In the genomic region with DNA sequence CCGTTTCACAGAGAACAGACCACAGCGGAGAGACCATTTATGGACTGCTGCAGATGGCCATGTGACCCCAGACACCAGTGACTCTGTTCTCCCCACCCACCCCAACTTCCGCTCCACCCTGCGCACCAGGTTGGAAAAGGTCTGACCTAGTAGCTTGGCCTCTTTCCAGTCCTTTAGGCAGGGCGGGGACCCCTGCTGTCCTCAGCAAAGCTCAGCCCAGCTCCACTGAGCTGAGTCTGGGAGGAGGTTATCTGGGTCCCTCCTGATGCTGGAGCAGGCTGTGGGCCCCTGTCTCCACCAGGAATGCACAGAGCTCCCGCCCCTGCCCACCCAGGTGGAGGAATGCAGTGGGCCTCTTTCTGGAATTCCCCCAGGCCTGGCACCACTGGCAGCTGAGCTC, we compare ENCODE assay signal across 13 mouse cellular contexts. TPM values are rescaled to one million over a fixed set of nuclear protein-coding genes. Genes with fewer than 3 reads are reported as not detected.
DNase-seq lines count a peak whose midpoint lies in the region; ATAC-seq and TF ChIP-seq lines count a peak whose summit lies in the region.
"Had no signal": no experiment of that assay in that cellular context is flagged by ENCODE, and none has a peak within 500 bp of the region (broad histone marks: within the 10 kb centered on the region; RNA-seq: fewer than 3 reads in every experiment).

No protein-coding gene starts in this region.

- no peaks in the 10 kb centered on the region for H3K36me3 ChIP-seq in heart, embryonic 10.5 days
- H3K36me3 ChIP-seq in ES-E14 (ENCODE audit: control insufficient read depth, insufficient read depth, low read length, poor library complexity, severe bottlenecking) = no peaks in the 10 kb centered on the region
- H3K36me3 ChIP-seq in intestine, embryonic 15.5 days = no peaks in the 10 kb centered on the region
- H3K36me3 ChIP-seq in lung, embryonic 14.5 days (ENCODE audit: insufficient read depth) = no peaks in the 10 kb centered on the region

- H3K4me2 ChIP-seq in intestine, embryonic 15.5 days (replicated peaks) = peak overlapping the region; percentile 34; the same call in 1 of the 2 replicates
- peak overlapping the region; percentile 27; the same call in 1 of the 2 replicates for H3K4me2 ChIP-seq in lung, embryonic 14.5 days

- no peaks in the 10 kb centered on the region for H3K9me3 ChIP-seq in heart, embryonic 10.5 days
- H3K9me3 ChIP-seq in ES-E14 (ENCODE audit: control insufficient read depth, insufficient read depth, low read depth, low read length) = no peaks in the 10 kb centered on the region
- no peaks in the 10 kb centered on the region for H3K9me3 ChIP-seq in intestine, embryonic 15.5 days
- H3K9me3 ChIP-seq in lung, embryonic 14.5 days (ENCODE audit: low read depth, low read length) = no peaks in the 10 kb centered on the region

- no peak for DNase-seq in heart, embryonic 10.5 days (ENCODE audit: low spot score)
- DNase-seq in heart, postnatal 10 days = no peak
- no peak for DNase-seq in ES-E14 (ENCODE audit: low read depth, low spot score)
- DNase-seq in lung, embryonic 14.5 days = peak; percentile 67
- DNase-seq in c-Kit-positive CD71-positive TER-119-positive erythroid progenitor cells, embryonic 14.5 days (ENCODE audit: low spot score) = no peak
- DNase-seq in cerebellum, adult 9-10 months = no peak
- no peak for DNase-seq in cerebellum, postnatal 25 days
- DNase-seq: adrenal gland, adult 2 months; cerebellum, postnatal 36 days had no signal

- peak overlapping the region; percentile 16; the same call in 1 of the 2 replicates for H3K4me3 ChIP-seq in heart, embryonic 10.5 days
- H3K4me3 ChIP-seq in ES-E14 (ENCODE audit: insufficient read depth in 1 of 2, low read depth in 1 of 2, low read length in 2 of 2, poor library complexity in 1 of 2, severe bottlenecking in 1 of 2) = peak overlapping the region; percentile 50 to 55
- no peak overlapping the region for H3K4me3 ChIP-seq in intestine, embryonic 15.5 days (replicated peaks)
- no peak overlapping the region for H3K4me3 ChIP-seq in lung, embryonic 14.5 days (ENCODE audit: low read depth, low read length)

- no peak for TF ChIP-seq CTCF in lung, embryonic 14.5 days (IDR thresholded peaks at IDR 0.05; ENCODE audit: low read depth)

- peaks cover 67% of the 10 kb centered on the region for H3K4me1 ChIP-seq in heart, embryonic 10.5 days
- peaks cover 12 to 43% of the 10 kb centered on the region in 2 experiments for H3K4me1 ChIP-seq in ES-E14 (ENCODE audit: control insufficient read depth in 2 of 2, insufficient read depth in 2 of 2, low read length in 2 of 2, poor library complexity in 1 of 2)
- H3K4me1 ChIP-seq in intestine, embryonic 15.5 days (replicated peaks) = peaks cover 25% of the 10 kb centered on the region
- H3K4me1 ChIP-seq in lung, embryonic 14.5 days (ENCODE audit: insufficient read depth) = peaks cover 35% of the 10 kb centered on the region

- no peaks in the 10 kb centered on the region for H3K27me3 ChIP-seq in heart, embryonic 10.5 days (ENCODE audit: insufficient read depth, poor library complexity, severe bottlenecking)
- no peaks in the 10 kb centered on the region for H3K27me3 ChIP-seq in intestine, embryonic 15.5 days (replicated peaks)
- no peaks in the 10 kb centered on the region for H3K27me3 ChIP-seq in lung, embryonic 14.5 days (ENCODE audit: insufficient read depth, low read length)

- peak overlapping the region; percentile 85 for H3K27ac ChIP-seq in heart, embryonic 10.5 days
- peak overlapping the region; percentile 94 for H3K27ac ChIP-seq in ES-E14 (ENCODE audit: insufficient read depth, low read depth, low read length, poor library complexity, severe bottlenecking)
- peak overlapping the region; percentile 79 for H3K27ac ChIP-seq in intestine, embryonic 15.5 days
- peak overlapping the region; percentile 93 for H3K27ac ChIP-seq in lung, embryonic 14.5 days (ENCODE audit: low read depth)

- ATAC-seq in intestine, embryonic 15.5 days = peak; percentile 70
- peak; percentile 76 for ATAC-seq in lung, embryonic 14.5 days (ENCODE audit: insufficient read depth)

- H3K9ac ChIP-seq in ES-E14 (ENCODE audit: insufficient read depth, low read depth, low read length, poor library complexity, severe bottlenecking) = peak overlapping the region; percentile 75
- H3K9ac ChIP-seq in intestine, embryonic 15.5 days = no peak overlapping the region
- H3K9ac ChIP-seq in lung, embryonic 14.5 days = no peak overlapping the region

- 46% methylated on average over 6 of the region's 6 CpGs for WGBS in heart, embryonic 10.5 days
- WGBS in intestine, embryonic 15.5 days = 42% methylated on average over 6 of the region's 6 CpGs
- WGBS in lung, embryonic 14.5 days = 29% methylated on average over 6 of the region's 6 CpGs

- intact Hi-C loops in heart, postnatal 10 days (cut with DNase I) = no loop called here

- in situ Hi-C loops in ES-E14 (cut with MboI; ENCODE audit: low sequenced_read_pairs in 2 of 2, unreplicated experiment in 2 of 2) = no loop called here

TF ChIP-seq in ES-E14, 5 proteins besides CTCF, POLR2A, EP300 and RAD21:
- TF ChIP-seq HCFC1 (IDR thresholded peaks at IDR 0.05; ENCODE audit: borderline replicate concordance, insufficient read depth, low read length) (no peak), CHD2 (IDR thresholded peaks at IDR 0.05; ENCODE audit: low read depth, low read length) (no peak), ZNF384 (IDR thresholded peaks at IDR 0.05; ENCODE audit: low read depth, low read length) (no peak), ZC3H11A (IDR thresholded peaks at IDR 0.05; ENCODE audit: borderline replicate concordance, low read depth, low read length) (no peak), MAFK (IDR thresholded peaks at IDR 0.05; ENCODE audit: insufficient read depth, low read depth, low read length) (no peak)

RNA-seq across cellular contexts. Expression of a gene that starts 9.3 kb away (rescaled TPM):
- 23.6 and 30.8 TPM in 2 replicates for polyA plus RNA-seq in heart, embryonic 10.5 days (2016; fragmentation: Nextera tagmentation; extraction: Ambion mirVana)
- 10 to 100 TPM; 44.6 to 46.5 TPM for total RNA-seq in heart, postnatal 10 days (2021)
- 291 and 497 TPM in 2 replicates for total RNA-seq in ES-E14 (2012; rRNA removed)
- polyA plus RNA-seq in intestine, embryonic 15.5 days (2015; fragmentation: Nextera tagmentation; extraction: Ambion mirVana) = 30.9 and 37.8 TPM in 2 replicates
- polyA plus RNA-seq in lung, embryonic 14.5 days (2014; fragmentation: Nextera tagmentation; extraction: Ambion mirVana) = 95.0 and 95.1 TPM in 2 replicates

RNA-seq across cellular contexts. Expression of a gene that starts 22.2 kb away (rescaled TPM):
- polyA plus RNA-seq in heart, embryonic 10.5 days (2016; fragmentation: Nextera tagmentation; extraction: Ambion mirVana) = 332 and 360 TPM in 2 replicates
- 100 to 1,000 TPM; 575 to 597 TPM for total RNA-seq in heart, postnatal 10 days (2021)
- 4,130 and 4,285 TPM in 2 replicates for total RNA-seq in ES-E14 (2012; rRNA removed)
- 577 and 672 TPM in 2 replicates for polyA plus RNA-seq in intestine, embryonic 15.5 days (2015; fragmentation: Nextera tagmentation; extraction: Ambion mirVana)
- 630 and 724 TPM in 2 replicates for polyA plus RNA-seq in lung, embryonic 14.5 days (2014; fragmentation: Nextera tagmentation; extraction: Ambion mirVana)

RNA-seq across cellular contexts. Expression of a gene that starts 38.3 kb away (rescaled TPM):
- 12.4 and 13.1 TPM in 2 replicates for polyA plus RNA-seq in heart, embryonic 10.5 days (2016; fragmentation: Nextera tagmentation; extraction: Ambion mirVana)
- 10 to 100 TPM; 16.5 to 16.7 TPM for total RNA-seq in heart, postnatal 10 days (2021)
- total RNA-seq in ES-E14 (2012; rRNA removed) = 13.4 and 15.5 TPM in 2 replicates
- polyA plus RNA-seq in intestine, embryonic 15.5 days (2015; fragmentation: Nextera tagmentation; extraction: Ambion mirVana) = 11.4 and 12.7 TPM in 2 replicates
- polyA plus RNA-seq in lung, embryonic 14.5 days (2014; fragmentation: Nextera tagmentation; extraction: Ambion mirVana) = 24.0 and 25.6 TPM in 2 replicates

RNA-seq across cellular contexts. Expression of a gene that starts 54.7 kb away (rescaled TPM):
- polyA plus RNA-seq in heart, embryonic 10.5 days (2016; fragmentation: Nextera tagmentation; extraction: Ambion mirVana) = 0.16 and 0.68 TPM in 2 replicates
- total RNA-seq in heart, postnatal 10 days (2021) = not detected
- total RNA-seq in ES-E14 (2012; rRNA removed) = 0.54 and 1.4 TPM in 2 replicates
- polyA plus RNA-seq in intestine, embryonic 15.5 days (2015; fragmentation: Nextera tagmentation; extraction: Ambion mirVana) = 2.8 and 3.8 TPM in 2 replicates
- 1.9 and 2.3 TPM in 2 replicates for polyA plus RNA-seq in lung, embryonic 14.5 days (2014; fragmentation: Nextera tagmentation; extraction: Ambion mirVana)
- total RNA-seq: adrenal gland, adult 2 months; megakaryocyte, adult 5-6 weeks had no signal
- polyA plus RNA-seq: adrenal gland, adult 2 months; C2C12; neural tube, embryonic 14.5 days had no signal

Comparison
In these comparisons a context has a peak if more than half of its experiments do, and no peak if none do; other contexts are left out.
1. H3K4me3 ChIP-seq: peak in heart, embryonic 10.5 days (single experiment) and ES-E14 (2 of 2); none in intestine, embryonic 15.5 days (single experiment) and lung, embryonic 14.5 days (single experiment).
2. Peak in every context shown above with its lines, with median percentiles within 50 percentile points of each other: H3K27ac ChIP-seq.